Mouse (Mus musculus): Measurements from ENCODE around the gene Tcf20.

Tcf20 gene

DNA sequence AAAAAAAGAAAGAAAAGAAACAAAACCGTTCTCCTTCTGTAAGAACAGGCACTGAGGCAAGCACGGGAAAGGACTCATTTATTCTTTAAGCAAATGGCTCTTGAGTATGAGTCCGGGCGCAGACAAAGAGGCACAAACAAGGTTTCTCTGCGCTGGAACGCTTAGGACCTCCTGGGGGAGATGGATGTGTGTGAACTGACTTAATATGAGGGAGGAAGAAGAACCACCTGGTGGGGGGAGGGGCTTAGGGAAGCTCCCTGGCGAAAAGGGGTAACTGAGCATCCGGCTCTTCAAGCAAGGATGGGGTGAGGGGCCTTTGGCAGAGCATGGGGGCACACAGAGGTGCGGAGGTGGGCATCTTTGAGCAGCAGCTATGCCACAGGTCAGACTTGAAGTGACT lies 5.2 kb upstream of the Tcf20 start:
- DNase-seq (ENCODE audit: low read depth, low spot score): no peak

DNA sequence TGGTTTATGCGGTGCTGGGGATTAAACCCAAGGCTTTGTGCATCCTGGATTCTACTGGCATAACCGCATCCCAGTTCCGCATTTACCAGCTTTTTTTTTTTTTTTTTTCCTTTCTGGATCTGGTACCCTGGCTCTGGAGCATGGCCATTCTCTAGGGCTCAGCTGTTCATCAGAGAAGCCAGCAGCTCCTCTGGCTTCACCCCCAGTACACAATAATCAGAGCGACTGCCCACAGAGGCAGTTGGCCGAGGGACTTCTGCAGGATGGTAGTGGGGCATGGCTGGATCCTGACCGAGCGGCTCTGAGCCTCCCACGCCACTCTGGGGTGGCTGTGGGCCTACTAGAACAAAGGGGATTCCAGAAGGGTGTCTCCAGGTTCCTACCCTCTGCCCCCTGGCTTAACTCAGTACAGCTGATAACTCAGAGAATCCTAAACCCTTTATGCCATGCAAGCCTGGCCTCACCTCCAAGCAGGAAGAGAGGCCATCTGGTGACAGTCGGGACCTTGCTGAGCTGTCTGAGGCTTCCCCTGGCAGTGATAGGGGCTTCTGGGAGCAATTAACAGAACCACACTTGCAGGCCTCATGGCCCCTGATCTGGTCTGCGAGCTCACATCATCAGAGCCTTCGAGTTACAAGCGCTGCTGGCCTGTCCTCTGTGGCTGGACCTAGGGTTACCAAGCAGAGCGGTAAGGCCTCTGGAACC lies 4.6 kb upstream of the Tcf20 start:
- DNase-seq (ENCODE audit: low read depth, low spot score): no peak

GRCm38 (mm10) chr15:82989190-82989704 lies 1.6 kb upstream of the Tcf20 start:
- no peak for DNase-seq (ENCODE audit: low read depth, low spot score)

DNA sequence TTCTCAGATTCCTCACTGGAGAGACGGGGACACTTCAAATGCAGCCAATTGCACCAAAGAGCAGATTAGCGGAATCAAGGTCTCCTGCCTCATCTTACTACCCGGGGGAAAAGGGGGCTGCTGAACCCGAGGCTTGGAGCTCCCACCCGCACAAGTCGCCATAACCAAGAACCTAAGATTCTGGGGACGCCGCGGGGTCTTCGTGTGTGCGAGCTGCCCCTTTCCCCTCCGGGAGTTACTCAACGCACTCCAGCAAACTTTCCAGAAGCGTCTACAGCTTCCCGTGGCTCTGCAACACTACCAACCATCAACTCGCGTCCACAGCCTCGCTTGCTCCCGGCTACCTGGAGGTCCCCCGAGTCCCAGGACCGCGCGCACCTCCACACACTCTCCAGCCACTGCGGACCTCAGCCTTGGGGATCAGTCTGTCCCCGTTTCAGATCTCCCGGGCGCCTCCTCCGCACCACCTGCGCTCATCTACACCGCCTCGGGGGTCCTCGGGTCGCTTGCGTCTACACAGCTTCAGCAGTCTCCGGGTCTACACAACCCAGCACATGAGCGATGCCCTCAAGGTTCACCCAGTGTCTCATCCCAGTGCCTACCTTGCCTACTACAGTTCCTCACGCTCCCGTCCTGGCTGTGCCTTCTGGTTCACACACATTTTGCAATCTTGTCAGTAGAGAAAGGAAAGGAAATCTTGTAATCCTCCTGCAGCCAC lies 499 bp downstream of the Tcf20 start:
- no peak for DNase-seq (ENCODE audit: low read depth, low spot score)

DNA sequence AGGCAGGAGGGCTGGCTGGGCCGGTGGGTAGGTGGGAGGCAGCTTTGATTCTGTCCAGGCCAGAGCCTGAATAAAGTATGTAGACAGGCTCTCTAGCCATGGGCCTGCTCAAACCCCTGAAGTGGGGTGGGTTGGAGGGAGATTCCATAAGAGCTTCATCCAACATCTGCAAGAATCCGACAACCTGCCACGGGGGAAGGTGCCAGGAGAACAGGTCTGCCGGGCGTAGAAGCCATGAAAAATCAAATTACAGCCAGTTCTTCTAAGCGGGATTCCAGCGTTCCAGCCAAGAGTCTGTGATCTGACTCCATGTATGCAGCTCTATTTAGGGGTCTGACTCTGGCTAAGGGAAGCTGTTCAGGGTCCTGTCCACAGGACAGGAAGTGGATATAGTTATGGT lies 3.1 kb downstream of the Tcf20 start:
- no peak for DNase-seq (ENCODE audit: low read depth, low spot score)

DNA sequence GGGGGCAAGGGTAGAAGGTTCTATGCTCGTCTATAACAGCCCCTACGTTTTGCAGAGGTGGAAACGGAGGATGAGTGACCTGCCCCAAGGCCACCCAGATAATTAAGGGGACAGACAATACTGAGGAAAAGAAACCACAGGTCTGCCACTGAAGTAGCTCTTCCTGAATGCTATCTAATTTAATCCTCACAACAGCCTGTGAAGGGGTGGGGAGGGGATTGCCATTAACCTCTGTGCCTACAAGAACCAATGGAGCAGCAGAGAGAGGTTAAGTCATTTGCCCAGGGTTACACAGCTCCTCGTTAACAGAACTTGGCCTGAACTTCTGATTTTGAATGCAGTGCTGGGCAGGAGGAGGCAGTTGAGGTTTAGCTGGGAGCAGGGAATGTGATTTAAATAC lies 3.6 kb downstream of the Tcf20 start:
- DNase-seq (ENCODE audit: low read depth, low spot score): no peak

DNA sequence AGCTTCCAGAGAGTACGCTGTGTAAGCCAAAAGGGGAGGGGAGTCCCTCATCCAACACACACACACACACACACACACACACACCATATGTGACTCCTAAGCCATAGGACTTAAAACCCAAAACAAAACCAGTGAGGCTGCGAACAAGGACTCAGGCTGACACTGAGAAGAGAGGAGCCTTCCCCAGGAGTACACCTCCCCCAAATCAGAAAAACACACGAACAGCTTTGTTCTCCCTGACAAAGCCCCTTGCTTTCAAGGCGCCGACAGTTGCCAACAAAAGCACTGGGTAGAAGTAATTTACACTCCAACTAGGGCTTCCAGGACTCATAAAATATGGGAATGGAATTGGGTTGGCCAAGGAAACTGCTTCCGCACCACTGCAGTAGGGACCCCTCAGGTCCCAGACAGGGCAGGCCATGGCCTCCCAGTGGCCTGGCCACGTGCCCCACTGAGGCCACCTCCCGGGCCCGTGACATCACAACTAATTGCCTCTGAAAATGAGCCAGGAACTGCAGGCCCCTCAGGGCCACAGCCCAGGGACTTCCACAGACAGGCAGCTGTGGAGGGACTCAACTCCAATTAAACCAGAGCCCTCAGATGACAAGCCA lies 4.2 kb downstream of the Tcf20 start:
- peak; percentile 73 for DNase-seq (ENCODE audit: low read depth, low spot score)

GRCm38 (mm10) chr15:82982724-82983415 lies 4.8 kb downstream of the Tcf20 start:
- DNase-seq (ENCODE audit: low read depth, low spot score): peak; percentile 78

GRCm38 (mm10) chr15:82981676-82982520 lies 5.8 kb downstream of the Tcf20 start:
- no peak for DNase-seq (ENCODE audit: low read depth, low spot score)

DNA sequence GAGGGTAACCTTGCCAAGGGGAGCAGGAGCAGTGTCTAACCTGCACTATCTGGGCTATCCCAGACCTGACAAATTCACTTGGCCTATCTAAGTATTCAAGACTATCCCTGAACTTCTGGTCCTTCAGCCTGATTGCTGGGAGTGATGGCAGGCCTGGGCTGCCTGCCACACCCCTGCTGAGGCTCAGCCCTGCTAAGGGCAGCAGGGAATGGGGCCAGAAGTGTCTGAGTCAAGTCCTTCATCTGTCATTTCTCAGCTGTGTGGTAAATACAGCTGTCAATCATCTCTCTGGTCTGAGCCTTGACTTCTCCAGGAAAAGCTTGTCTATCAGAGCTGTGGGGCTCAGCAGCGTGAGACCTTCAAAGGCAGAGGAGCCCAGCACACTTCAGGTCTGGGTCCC lies 8.1 kb downstream of the Tcf20 start:
- no peak for DNase-seq (ENCODE audit: low read depth, low spot score)

- DNase-seq (ENCODE audit: low read depth, low spot score): no peak
These were observed 13.2 kb downstream of the Tcf20 start for GRCm38 (mm10) chr15:82974471-82974870.

DNA sequence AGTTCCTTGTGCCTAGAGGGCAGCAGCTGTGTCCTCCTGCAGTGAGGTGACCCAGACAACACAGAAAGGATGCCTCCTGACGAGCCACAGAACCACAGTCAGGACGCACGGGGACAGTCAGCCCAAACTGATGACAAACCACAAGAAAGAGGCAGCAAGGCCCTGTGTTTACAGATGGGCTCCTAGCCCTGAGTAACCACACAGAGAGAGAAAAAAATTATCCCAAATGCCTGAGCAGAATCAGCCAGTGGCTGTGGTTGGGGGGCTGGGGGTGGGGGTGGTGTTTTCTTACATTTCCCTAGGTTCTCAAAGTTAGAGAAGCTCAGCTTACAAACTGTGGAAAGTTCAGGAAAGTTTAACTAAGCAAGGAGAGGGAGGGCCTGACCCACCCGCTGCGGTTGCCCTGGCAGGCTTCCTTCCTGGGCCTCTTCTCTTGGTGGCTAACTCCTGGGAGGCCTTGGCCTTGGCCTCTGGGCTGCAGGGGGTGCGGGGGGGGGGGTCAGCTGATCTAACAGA lies 18.4 kb downstream of the Tcf20 start:
- no peak for DNase-seq (ENCODE audit: low read depth, low spot score)

DNA sequence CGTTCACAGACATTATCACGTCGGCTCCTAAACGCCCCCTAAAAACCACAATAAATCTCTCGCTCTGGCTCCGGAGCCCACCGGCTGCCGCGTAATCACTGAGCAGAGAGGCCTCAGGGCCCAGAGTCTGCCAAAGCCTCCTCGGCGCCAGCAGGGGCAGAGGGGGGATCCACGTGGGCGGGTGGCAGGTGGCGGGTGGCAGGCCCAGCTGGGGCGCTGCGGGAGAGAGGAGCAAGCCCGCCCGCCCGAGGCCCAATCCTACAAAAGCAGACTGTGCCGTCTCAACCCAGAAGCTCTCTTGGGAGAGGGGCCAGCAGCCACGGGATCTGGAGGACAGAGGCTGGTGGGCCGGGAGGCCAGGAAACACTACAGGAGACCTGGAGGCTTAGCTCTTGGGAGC lies 19.2 kb downstream of the Tcf20 start:
- DNase-seq (ENCODE audit: low read depth, low spot score): peak; percentile 71

- DNase-seq (ENCODE audit: low read depth, low spot score): no peak
These were observed 19.7 kb downstream of the Tcf20 start for GRCm38 (mm10) chr15:82967947-82968346.

DNA sequence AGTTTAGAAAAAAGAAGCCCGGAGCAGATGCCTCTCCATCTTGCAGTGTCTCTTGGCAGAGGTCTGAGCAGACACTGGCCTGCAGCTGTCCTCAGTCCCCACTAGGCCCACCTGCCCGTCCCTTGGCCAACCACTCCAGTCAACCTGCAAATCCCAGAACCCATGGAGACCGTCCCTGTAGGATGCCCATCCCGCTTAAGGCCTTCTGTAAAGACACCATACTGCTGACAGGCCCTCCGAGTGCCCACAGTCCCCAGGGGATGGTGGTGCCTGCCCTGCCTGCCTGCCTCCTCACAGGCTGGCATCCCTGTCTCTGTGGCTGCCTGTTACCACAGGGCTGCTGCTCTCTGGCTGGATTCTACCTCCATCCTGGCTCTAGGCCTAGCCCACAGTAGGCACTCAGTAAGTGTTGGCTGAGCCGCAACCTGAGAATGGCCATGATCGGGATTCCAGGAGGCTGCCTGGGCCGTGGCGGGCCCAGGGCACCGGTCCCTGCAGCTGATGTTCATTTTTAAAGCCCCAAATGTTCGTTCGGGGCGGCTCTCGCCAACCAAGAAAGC lies 23.3 kb downstream of the Tcf20 start:
- DNase-seq (ENCODE audit: low read depth, low spot score): no peak

DNA sequence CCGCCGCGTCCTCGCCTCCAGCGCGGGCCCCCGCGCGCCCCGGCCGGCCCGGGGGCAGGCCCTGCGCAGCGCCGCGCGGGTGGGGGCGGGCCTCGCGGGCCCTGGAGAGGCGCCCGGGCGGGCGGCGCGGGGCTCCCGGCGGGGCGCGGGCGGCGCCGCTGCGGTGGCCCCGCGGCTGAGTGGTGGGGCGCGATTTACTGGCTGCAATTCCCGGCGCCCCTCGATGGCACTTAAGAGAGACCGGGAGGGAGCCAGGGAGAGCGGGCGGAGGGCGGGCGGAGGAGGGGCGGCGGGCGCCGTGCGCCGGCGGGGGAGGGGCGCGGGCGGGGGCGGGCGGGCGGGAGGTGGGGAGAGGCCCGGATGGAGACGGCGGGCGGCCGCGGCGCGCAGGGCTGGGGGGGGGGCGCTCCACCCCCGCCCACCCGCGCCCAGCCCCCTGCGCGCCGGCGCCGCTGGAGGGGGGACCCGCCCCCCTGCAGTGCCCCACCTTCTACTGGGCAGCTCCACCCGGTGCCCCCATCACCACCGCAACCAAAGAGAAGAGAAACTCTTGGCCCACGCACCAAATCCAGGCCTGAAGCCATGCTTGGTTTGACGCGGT lies 24.0 kb downstream of the Tcf20 start:
- no peak for DNase-seq (ENCODE audit: low read depth, low spot score)

DNA sequence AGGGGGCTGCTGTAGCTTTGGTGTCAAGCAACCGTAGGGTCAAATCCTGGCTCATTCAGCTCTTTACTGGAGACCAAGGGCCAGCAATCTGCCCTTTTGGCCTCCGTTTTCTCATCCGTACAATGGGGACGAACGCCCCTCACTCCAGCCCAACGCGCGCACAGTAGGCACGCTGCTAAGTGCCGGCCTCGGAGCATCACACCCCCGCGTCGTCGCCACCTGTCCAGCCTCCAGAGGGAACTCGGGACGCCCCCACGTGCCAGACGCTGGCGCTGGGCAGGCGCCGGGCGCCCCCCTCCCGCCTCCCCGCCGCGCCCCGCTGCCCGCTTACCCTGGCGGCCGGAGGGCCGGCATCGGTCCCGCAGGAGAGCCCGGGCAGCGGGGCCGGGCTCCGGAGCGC lies 24.6 kb downstream of the Tcf20 start:
- no peak for DNase-seq (ENCODE audit: low read depth, low spot score)

DNA sequence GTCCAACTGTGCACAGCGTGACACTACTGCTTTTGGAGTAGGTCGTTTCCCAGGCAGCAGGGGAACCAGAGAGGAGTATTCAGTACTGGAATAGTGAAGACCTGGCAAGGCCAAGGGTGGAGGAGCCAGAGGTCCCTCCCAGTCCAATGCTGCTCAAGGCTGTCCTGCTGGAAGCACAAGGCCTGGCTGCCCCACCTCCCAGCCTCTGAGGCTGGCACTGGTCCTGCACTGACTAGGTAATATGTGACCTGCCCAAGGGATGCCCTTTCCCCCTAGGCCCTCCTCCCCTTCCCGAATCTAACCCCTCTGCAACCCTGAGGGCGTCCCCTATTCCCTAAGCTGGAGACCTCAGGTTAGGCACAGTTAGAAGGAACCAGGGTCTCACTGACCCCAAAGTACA lies 25.1 kb downstream of the Tcf20 start:
- DNase-seq (ENCODE audit: low read depth, low spot score): no peak

- DNase-seq (ENCODE audit: low read depth, low spot score): peak; percentile 86
These were observed 26.7 kb downstream of the Tcf20 start for GRCm38 (mm10) chr15:82960786-82961561.

Measured in mesoderm, embryonic 11.5 days (tissue).